Mouse (Mus musculus): ENCODE data around the gene Lcp1.
"Not testable (repeated sequence)": the region's sequence is repeated elsewhere in the genome, so short reads cannot be mapped to it uniquely, and the experiment has no call there.

- TF ChIP-seq CTCF, POLR2A (IDR thresholded peaks at IDR 0.05; ENCODE audit: insufficient read depth, low read depth, low read length): not testable (repeated sequence)
Measured at GRCm38 (mm10) chr14:75147706-75148105, 16.8 kb downstream of the Lcp1 start.

All from olfactory bulb, adult 2 months (tissue).